Mouse (Mus musculus): ENCODE results near the gene 4930505A04Rik. TPM values are rescaled to one million over a fixed set of nuclear protein-coding genes. Genes with fewer than 3 reads are reported as not detected.

Gene 4930505A04Rik
- total RNA-seq, 2 experiments from 2014 or later, result 0.40 to 0.44 TPM

Other genes starting within 250 kb of the 4930505A04Rik start
- 100 to 1,000 TPM; 589 to 608 TPM for gene Sptbn1, start 203.7 kb downstream of the 4930505A04Rik start, total RNA-seq (2021)
- 10 to 100 TPM in 1 of 2 experiments, 1 to 10 TPM in 1; 8.6 to 11.1 TPM for gene Acyp2, start 177.8 kb upstream of the 4930505A04Rik start, total RNA-seq (2021)

Data from left cerebral cortex, postnatal 4 days (tissue).